Mouse (Mus musculus): ENCODE measurements around the gene Sema5b. TPM values are rescaled to one million over a fixed set of nuclear protein-coding genes. Genes with fewer than 3 reads are reported as not detected.

The Sema5b gene
- polyA plus RNA-seq, 1 experiment from 2014 or later: 0.56 TPM

- H3K4me2 ChIP-seq (replicated peaks; ENCODE audit: low read depth): no peak overlapping the region
- no peak overlapping the region for H3K4me3 ChIP-seq (ENCODE audit: low read depth, low read length)
- H3K4me1 ChIP-seq (replicated peaks; ENCODE audit: control insufficient read depth, insufficient read depth): no peaks in the 10 kb centered on the region
- no peak for TF ChIP-seq CTCF (IDR thresholded peaks at IDR 0.05; ENCODE audit: low read depth)
- TF ChIP-seq EP300 (optimal IDR thresholded peaks at IDR 0.05): no peak
- no peak overlapping the region for H3K9ac ChIP-seq (ENCODE audit: low read length)
- 59% methylated on average over 3 of the region's 3 CpGs for WGBS
- DNase-seq (ENCODE audit: low spot score) (no peak), ATAC-seq (ENCODE audit: low FRiP score, low TSS enrichment) (no peak)
- H3K36me3 ChIP-seq (ENCODE audit: control insufficient read depth, insufficient read depth, low read length): no peaks in the 10 kb centered on the region
- no peaks in the 10 kb centered on the region for H3K9me3 ChIP-seq (ENCODE audit: control insufficient read depth, low read length)
- H3K27me3 ChIP-seq (ENCODE audit: control insufficient read depth, insufficient read depth, low read length): no peaks in the 10 kb centered on the region
- H3K27ac ChIP-seq (replicated peaks): no peak overlapping the region
Measured at GRCm38 (mm10) chr16:35607250-35607649, 66.3 kb downstream of the Sema5b start.

GRCm38 (mm10) chr16:35608244-35608643, 67.3 kb downstream of the Sema5b start:
- Histone ChIP-seq H3K9me3 (ENCODE audit: control insufficient read depth, low read length) (no peaks in the 10 kb centered on the region), H3K9ac (ENCODE audit: low read length) (no peak overlapping the region), H3K4me2 (replicated peaks; ENCODE audit: low read depth) (no peak overlapping the region), H3K4me3 (ENCODE audit: low read depth, low read length) (no peak overlapping the region), H3K4me1 (replicated peaks; ENCODE audit: control insufficient read depth, insufficient read depth) (no peaks in the 10 kb centered on the region), H3K36me3 (ENCODE audit: control insufficient read depth, insufficient read depth, low read length) (no peaks in the 10 kb centered on the region), H3K27ac (replicated peaks) (no peak overlapping the region), H3K27me3 (ENCODE audit: control insufficient read depth, insufficient read depth, low read length) (no peaks in the 10 kb centered on the region)
- DNase-seq (ENCODE audit: low spot score): no peak
- TF ChIP-seq EP300 (optimal IDR thresholded peaks at IDR 0.05): no peak
- TF ChIP-seq CTCF (IDR thresholded peaks at IDR 0.05; ENCODE audit: low read depth): no peak
- ATAC-seq (ENCODE audit: low FRiP score, low TSS enrichment): no peak
- 47% methylated on average over 3 of the region's 3 CpGs for WGBS

- Histone ChIP-seq H3K27ac (replicated peaks) (no peak overlapping the region), H3K9me3 (ENCODE audit: control insufficient read depth, low read length) (no peaks in the 10 kb centered on the region), H3K4me1 (replicated peaks; ENCODE audit: control insufficient read depth, insufficient read depth) (no peaks in the 10 kb centered on the region; the same call in 1 of the 2 replicates), H3K4me2 (replicated peaks; ENCODE audit: low read depth) (no peak overlapping the region), H3K36me3 (ENCODE audit: control insufficient read depth, insufficient read depth, low read length) (no peaks in the 10 kb centered on the region), H3K9ac (ENCODE audit: low read length) (no peak overlapping the region), H3K4me3 (ENCODE audit: low read depth, low read length) (no peak overlapping the region), H3K27me3 (ENCODE audit: control insufficient read depth, insufficient read depth, low read length) (no peaks in the 10 kb centered on the region)
- DNase-seq (ENCODE audit: low spot score): no peak
- 75% methylated on average over 6 of the region's 6 CpGs for WGBS
- no peak for ATAC-seq (ENCODE audit: low FRiP score, low TSS enrichment)
- TF ChIP-seq CTCF (IDR thresholded peaks at IDR 0.05; ENCODE audit: low read depth): no peak
- TF ChIP-seq EP300 (optimal IDR thresholded peaks at IDR 0.05): no peak
Measured at GRCm38 (mm10) chr16:35609561-35609960, 68.6 kb downstream of the Sema5b start.

- Histone ChIP-seq H3K27ac (replicated peaks) (no peak overlapping the region), H3K4me2 (replicated peaks; ENCODE audit: low read depth) (no peak overlapping the region), H3K9ac (ENCODE audit: low read length) (no peak overlapping the region), H3K27me3 (ENCODE audit: control insufficient read depth, insufficient read depth, low read length) (no peaks in the 10 kb centered on the region), H3K4me3 (ENCODE audit: low read depth, low read length) (no peak overlapping the region), H3K9me3 (ENCODE audit: control insufficient read depth, low read length) (no peaks in the 10 kb centered on the region), H3K36me3 (ENCODE audit: control insufficient read depth, insufficient read depth, low read length) (no peaks in the 10 kb centered on the region), H3K4me1 (replicated peaks; ENCODE audit: control insufficient read depth, insufficient read depth) (no peaks in the 10 kb centered on the region; the same call in 1 of the 2 replicates)
- WGBS: 30% methylated on average over 17 of the region's 17 CpGs
- ATAC-seq (ENCODE audit: low FRiP score, low TSS enrichment): no peak
- DNase-seq (ENCODE audit: low spot score): no peak
- no peak for TF ChIP-seq EP300 (optimal IDR thresholded peaks at IDR 0.05)
- TF ChIP-seq CTCF (IDR thresholded peaks at IDR 0.05; ENCODE audit: low read depth): no peak
Measured at GRCm38 (mm10) chr16:35613851-35614804, 73.2 kb downstream of the Sema5b start.

- Histone ChIP-seq H3K4me3 (ENCODE audit: low read depth, low read length) (no peak overlapping the region), H3K36me3 (ENCODE audit: control insufficient read depth, insufficient read depth, low read length) (no peaks in the 10 kb centered on the region), H3K4me1 (replicated peaks; ENCODE audit: control insufficient read depth, insufficient read depth) (no peaks in the 10 kb centered on the region; the same call in 1 of the 2 replicates), H3K9me3 (ENCODE audit: control insufficient read depth, low read length) (no peaks in the 10 kb centered on the region), H3K27me3 (ENCODE audit: control insufficient read depth, insufficient read depth, low read length) (no peaks in the 10 kb centered on the region), H3K27ac (replicated peaks) (no peak overlapping the region), H3K4me2 (replicated peaks; ENCODE audit: low read depth) (no peak overlapping the region), H3K9ac (ENCODE audit: low read length) (no peak overlapping the region)
- WGBS: 83% methylated on average over 4 of the region's 4 CpGs
- ATAC-seq (ENCODE audit: low FRiP score, low TSS enrichment): no peak
- no peak for DNase-seq (ENCODE audit: low spot score)
- no peak for TF ChIP-seq CTCF (IDR thresholded peaks at IDR 0.05; ENCODE audit: low read depth)
- TF ChIP-seq EP300 (optimal IDR thresholded peaks at IDR 0.05): no peak
Measured at GRCm38 (mm10) chr16:35617732-35618131, 76.8 kb downstream of the Sema5b start.

GRCm38 (mm10) chr16:35623026-35623425, 82.1 kb downstream of the Sema5b start:
- Histone ChIP-seq H3K4me2 (replicated peaks; ENCODE audit: low read depth) (no peak overlapping the region), H3K27me3 (ENCODE audit: control insufficient read depth, insufficient read depth, low read length) (no peaks in the 10 kb centered on the region), H3K9ac (ENCODE audit: low read length) (no peak overlapping the region), H3K4me3 (ENCODE audit: low read depth, low read length) (no peak overlapping the region), H3K27ac (replicated peaks) (no peak overlapping the region), H3K9me3 (ENCODE audit: control insufficient read depth, low read length) (no peaks in the 10 kb centered on the region), H3K36me3 (ENCODE audit: control insufficient read depth, insufficient read depth, low read length) (no peaks in the 10 kb centered on the region), H3K4me1 (replicated peaks; ENCODE audit: control insufficient read depth, insufficient read depth) (no peaks in the 10 kb centered on the region)
- 52% methylated on average over 2 of the region's 2 CpGs for WGBS
- no peak; the same call in 1 of the 2 replicates for ATAC-seq (ENCODE audit: low FRiP score, low TSS enrichment)
- no peak for TF ChIP-seq EP300 (optimal IDR thresholded peaks at IDR 0.05)
- TF ChIP-seq CTCF (IDR thresholded peaks at IDR 0.05; ENCODE audit: low read depth): no peak
- DNase-seq (ENCODE audit: low spot score): no peak
